8 mouse cellular contexts compared by ENCODE assay signal in genomic region chr7:4751971-4752820, GRCm38 (mm10). TPM values are rescaled to one million over a fixed set of nuclear protein-coding genes. Genes with fewer than 3 reads are reported as not detected.
DNase-seq lines count a peak whose midpoint lies in the region; ATAC-seq and TF ChIP-seq lines count a peak whose summit lies in the region.

No protein-coding gene starts in this region.

- H3K4me3 ChIP-seq in ES-E14 (ENCODE audit: insufficient read depth in 1 of 2, low read depth in 1 of 2, low read length in 2 of 2, poor library complexity in 1 of 2, severe bottlenecking in 1 of 2) = peak overlapping the region; percentile 92 to 95
- peak overlapping the region; percentile 35 for H3K4me3 ChIP-seq in intestine, embryonic 14.5 days (ENCODE audit: low read depth, low read length)
- H3K4me3 ChIP-seq in liver, embryonic 15.5 days (replicated peaks) = peak overlapping the region; percentile 67
- peak overlapping the region; percentile 33 for H3K4me3 ChIP-seq in neural tube, embryonic 12.5 days

- peaks cover 2 to 9% of the 10 kb centered on the region in 2 experiments; a peak in 2 of 4 replicates for H3K4me1 ChIP-seq in ES-E14 (ENCODE audit: control insufficient read depth in 2 of 2, insufficient read depth in 2 of 2, low read length in 2 of 2, poor library complexity in 1 of 2)
- peaks cover 17% of the 10 kb centered on the region; the same call in 1 of the 2 replicates for H3K4me1 ChIP-seq in intestine, embryonic 14.5 days (replicated peaks; ENCODE audit: control insufficient read depth, insufficient read depth, low read length)
- H3K4me1 ChIP-seq in liver, embryonic 15.5 days (replicated peaks) = peaks cover 60% of the 10 kb centered on the region
- peaks cover 20% of the 10 kb centered on the region for H3K4me1 ChIP-seq in neural tube, embryonic 12.5 days

- no peaks in the 10 kb centered on the region for H3K9me3 ChIP-seq in ES-E14 (ENCODE audit: control insufficient read depth, insufficient read depth, low read depth, low read length)
- no peaks in the 10 kb centered on the region for H3K9me3 ChIP-seq in intestine, embryonic 14.5 days (ENCODE audit: control insufficient read depth, low read length)
- no peaks in the 10 kb centered on the region for H3K9me3 ChIP-seq in liver, embryonic 15.5 days (replicated peaks)
- no peaks in the 10 kb centered on the region for H3K9me3 ChIP-seq in neural tube, embryonic 12.5 days

- in situ Hi-C loops in ES-E14 (cut with MboI; ENCODE audit: low sequenced_read_pairs in 2 of 2, unreplicated experiment in 2 of 2) = no loop called here

- peak; percentile 34 to 40 for DNase-seq in B cell, adult 2 months
- peak; percentile 95 for DNase-seq in ES-E14 (ENCODE audit: low read depth, low spot score)
- peak; percentile 89 for DNase-seq in intestine, embryonic 14.5 days (ENCODE audit: low spot score)
- DNase-seq in yolk sac, embryonic 10.5 days (ENCODE audit: low spot score) = peak; percentile 66

- WGBS in intestine, embryonic 14.5 days = 2% methylated on average over 30 of the region's 30 CpGs
- 3% methylated on average over 30 of the region's 30 CpGs for WGBS in liver, embryonic 15.5 days (ENCODE audit: insufficient replicate concordance)
- WGBS in neural tube, embryonic 12.5 days = 3% methylated on average over 30 of the region's 30 CpGs

- H3K4me2 ChIP-seq in intestine, embryonic 14.5 days (ENCODE audit: low read length) = peak overlapping the region; percentile 64
- H3K4me2 ChIP-seq in liver, embryonic 15.5 days = peak overlapping the region; percentile 85
- peak overlapping the region; percentile 57 for H3K4me2 ChIP-seq in neural tube, embryonic 12.5 days (replicated peaks)

- peaks cover 12% of the 10 kb centered on the region for H3K36me3 ChIP-seq in ES-E14 (ENCODE audit: control insufficient read depth, insufficient read depth, low read length, poor library complexity, severe bottlenecking)
- H3K36me3 ChIP-seq in intestine, embryonic 14.5 days (ENCODE audit: control insufficient read depth, insufficient read depth, low read length) = no peaks in the 10 kb centered on the region; the same call in 1 of the 2 replicates
- peaks cover 8% of the 10 kb centered on the region for H3K36me3 ChIP-seq in liver, embryonic 15.5 days (replicated peaks)
- H3K36me3 ChIP-seq in neural tube, embryonic 12.5 days = peaks cover 4% of the 10 kb centered on the region

- H3K9ac ChIP-seq in ES-E14 (ENCODE audit: insufficient read depth, low read depth, low read length, poor library complexity, severe bottlenecking) = peak overlapping the region; percentile 92
- H3K9ac ChIP-seq in intestine, embryonic 14.5 days (ENCODE audit: low read length) = peak overlapping the region; percentile 36
- H3K9ac ChIP-seq in liver, embryonic 15.5 days = peak overlapping the region; percentile 64
- H3K9ac ChIP-seq in neural tube, embryonic 12.5 days = 0 out of 2 replicates have a peak overlapping the region, but pooled peaks have one; percentile 21

- peak overlapping the region; percentile 89 for H3K27ac ChIP-seq in ES-E14 (ENCODE audit: insufficient read depth, low read depth, low read length, poor library complexity, severe bottlenecking)
- peak overlapping the region; percentile 57; the same call in 1 of the 2 replicates for H3K27ac ChIP-seq in intestine, embryonic 14.5 days (ENCODE audit: low read depth)
- H3K27ac ChIP-seq in liver, embryonic 15.5 days (replicated peaks) = peak overlapping the region; percentile 88
- no peak overlapping the region for H3K27ac ChIP-seq in neural tube, embryonic 12.5 days

- ATAC-seq in erythroblast, adult 5-6 weeks (replicated peaks; ENCODE audit: low FRiP score, poor library complexity, severe bottlenecking) = peak; percentile 67
- ATAC-seq in intestine, embryonic 14.5 days (replicated peaks; ENCODE audit: low FRiP score, low TSS enrichment, low read depth) = peak; percentile 73
- peak; percentile 75 for ATAC-seq in liver, embryonic 15.5 days (ENCODE audit: insufficient read depth)
- ATAC-seq in neural tube, embryonic 12.5 days (ENCODE audit: low FRiP score, low read depth) = peak; percentile 74
- ATAC-seq in inflammation-experienced regulatory T-cells, adult 6 months = no peak

- no peaks in the 10 kb centered on the region for H3K27me3 ChIP-seq in intestine, embryonic 14.5 days (replicated peaks; ENCODE audit: control insufficient read depth, insufficient read depth, low read length)
- H3K27me3 ChIP-seq in liver, embryonic 15.5 days = no peaks in the 10 kb centered on the region
- H3K27me3 ChIP-seq in neural tube, embryonic 12.5 days (replicated peaks) = 0 out of 2 replicates have a peak, but pooled peaks cover 4% of the 10 kb centered on the region

TF ChIP-seq in ES-E14, 5 proteins besides CTCF, POLR2A, EP300 and RAD21:
- TF ChIP-seq CHD2 (IDR thresholded peaks at IDR 0.05; ENCODE audit: low read depth, low read length) (no peak), ZNF384 (IDR thresholded peaks at IDR 0.05; ENCODE audit: low read depth, low read length) (no peak), MAFK (IDR thresholded peaks at IDR 0.05; ENCODE audit: insufficient read depth, low read depth, low read length) (no peak)

RNA-seq across cellular contexts. Expression of gene Cox6b2, which starts 0.7 kb away (rescaled TPM):
- total RNA-seq in ES-E14 (2012; rRNA removed) = 46.4 and 130 TPM in 2 replicates
- total RNA-seq in erythroblast, adult 5-6 weeks (2015; ENCODE audit: low replicate concordance) = 33.2 and 44.4 TPM in 2 replicates
- total RNA-seq in erythroblast, adult 5-6 weeks (2017; ENCODE audit: low replicate concordance) = 18.8 and 22.3 TPM in 2 replicates
- polyA plus RNA-seq in intestine, embryonic 14.5 days (2014; fragmentation: Nextera tagmentation; extraction: Ambion mirVana) = 54.1 and 61.8 TPM in 2 replicates
- 66.0 and 79.3 TPM in 2 replicates for polyA plus RNA-seq in liver, embryonic 15.5 days (2015; fragmentation: Nextera tagmentation; extraction: Ambion mirVana)
- polyA plus RNA-seq in neural tube, embryonic 12.5 days (2016; fragmentation: Nextera tagmentation; extraction: Ambion mirVana) = 27.3 and 33.4 TPM in 2 replicates
- polyA plus RNA-seq in inflammation-experienced regulatory T-cells, adult 6 months (2017; shearing (Covaris generic)) = 1 to 10 TPM in 1 of 3 experiments, under 1 TPM in 1, not detected in 1; 0.86 to 1.4 TPM

RNA-seq across cellular contexts. Expression of gene Kmt5c, which starts 12.3 kb away (rescaled TPM):
- total RNA-seq in ES-E14 (2012; rRNA removed) = 68.4 and 121 TPM in 2 replicates
- 11.3 and 15.9 TPM in 2 replicates for total RNA-seq in erythroblast, adult 5-6 weeks (2015; ENCODE audit: low replicate concordance)
- total RNA-seq in erythroblast, adult 5-6 weeks (2017; ENCODE audit: low replicate concordance) = 32.0 and 42.2 TPM in 2 replicates
- 63.6 and 66.9 TPM in 2 replicates for polyA plus RNA-seq in intestine, embryonic 14.5 days (2014; fragmentation: Nextera tagmentation; extraction: Ambion mirVana)
- polyA plus RNA-seq in liver, embryonic 15.5 days (2015; fragmentation: Nextera tagmentation; extraction: Ambion mirVana) = 50.1 and 56.1 TPM in 2 replicates
- polyA plus RNA-seq in neural tube, embryonic 12.5 days (2016; fragmentation: Nextera tagmentation; extraction: Ambion mirVana) = 96.5 and 98.5 TPM in 2 replicates
- polyA plus RNA-seq in inflammation-experienced regulatory T-cells, adult 6 months (2017; shearing (Covaris generic)) = 10 to 100 TPM; 22.6 to 25.7 (median 24.9) TPM

RNA-seq across cellular contexts. Expression of gene Fam71e2, which starts 18.9 kb away (rescaled TPM):
- total RNA-seq in ES-E14 (2012; rRNA removed) = 0.11 TPM in 1 of 2 replicates, not detected in the other
- total RNA-seq in erythroblast, adult 5-6 weeks (2015; ENCODE audit: low replicate concordance) = not detected in 2 replicates
- total RNA-seq in erythroblast, adult 5-6 weeks (2017; ENCODE audit: low replicate concordance) = not detected in 2 replicates
- polyA plus RNA-seq in intestine, embryonic 14.5 days (2014; fragmentation: Nextera tagmentation; extraction: Ambion mirVana) = not detected in 2 replicates
- polyA plus RNA-seq in liver, embryonic 15.5 days (2015; fragmentation: Nextera tagmentation; extraction: Ambion mirVana) = not detected in 2 replicates
- polyA plus RNA-seq in neural tube, embryonic 12.5 days (2016; fragmentation: Nextera tagmentation; extraction: Ambion mirVana) = not detected in 2 replicates
- not detected for polyA plus RNA-seq in inflammation-experienced regulatory T-cells, adult 6 months (2017; shearing (Covaris generic))

RNA-seq across cellular contexts. Expression of gene Tmem150b, which starts 27.1 kb away (rescaled TPM):
- total RNA-seq in ES-E14 (2012; rRNA removed) = 0.53 and 0.94 TPM in 2 replicates
- total RNA-seq in erythroblast, adult 5-6 weeks (2015; ENCODE audit: low replicate concordance) = 1.7 and 6.7 TPM in 2 replicates
- 2.1 and 2.7 TPM in 2 replicates for total RNA-seq in erythroblast, adult 5-6 weeks (2017; ENCODE audit: low replicate concordance)
- 0.66 and 0.85 TPM in 2 replicates for polyA plus RNA-seq in intestine, embryonic 14.5 days (2014; fragmentation: Nextera tagmentation; extraction: Ambion mirVana)
- polyA plus RNA-seq in liver, embryonic 15.5 days (2015; fragmentation: Nextera tagmentation; extraction: Ambion mirVana) = 0.14 and 0.37 TPM in 2 replicates
- 0.11 and 0.14 TPM in 2 replicates for polyA plus RNA-seq in neural tube, embryonic 12.5 days (2016; fragmentation: Nextera tagmentation; extraction: Ambion mirVana)
- not detected for polyA plus RNA-seq in inflammation-experienced regulatory T-cells, adult 6 months (2017; shearing (Covaris generic))

RNA-seq across cellular contexts. Expression of gene Il11, which starts 30.5 kb away (rescaled TPM):
- total RNA-seq in ES-E14 (2012; rRNA removed) = 1.2 and 2.1 TPM in 2 replicates
- total RNA-seq in erythroblast, adult 5-6 weeks (2015; ENCODE audit: low replicate concordance) = not detected in 2 replicates
- not detected in 2 replicates for total RNA-seq in erythroblast, adult 5-6 weeks (2017; ENCODE audit: low replicate concordance)
- 0.28 TPM in 1 of 2 replicates, not detected in the other for polyA plus RNA-seq in intestine, embryonic 14.5 days (2014; fragmentation: Nextera tagmentation; extraction: Ambion mirVana)
- polyA plus RNA-seq in liver, embryonic 15.5 days (2015; fragmentation: Nextera tagmentation; extraction: Ambion mirVana) = 0.06 TPM in 1 of 2 replicates, not detected in the other
- 0.34 and 0.51 TPM in 2 replicates for polyA plus RNA-seq in neural tube, embryonic 12.5 days (2016; fragmentation: Nextera tagmentation; extraction: Ambion mirVana)
- polyA plus RNA-seq in inflammation-experienced regulatory T-cells, adult 6 months (2017; shearing (Covaris generic)) = not detected

Comparison
In these comparisons a context has a peak if more than half of its experiments do, and no peak if none do; other contexts are left out.
1. DNase-seq: peak in every context shown above with its lines; median percentile 95 in ES-E14; 89 in intestine, embryonic 14.5 days; 66 in yolk sac, embryonic 10.5 days; 37 in B cell, adult 2 months.
2. H3K4me3 ChIP-seq: peak in every context shown above with its lines; median percentile 94 in ES-E14; 67 in liver, embryonic 15.5 days; 35 in intestine, embryonic 14.5 days; 33 in neural tube, embryonic 12.5 days.
3. H3K9ac ChIP-seq: peak in every context shown above with its lines; median percentile 92 in ES-E14; 64 in liver, embryonic 15.5 days; 36 in intestine, embryonic 14.5 days; 21 in neural tube, embryonic 12.5 days.
4. RNA of gene Cox6b2, which starts 0.7 kb away (polyA plus RNA-seq): 66.0 to 79.3 TPM in liver, embryonic 15.5 days, 54.1 to 61.8 TPM in intestine, embryonic 14.5 days and 27.3 to 33.4 TPM in neural tube, embryonic 12.5 days; 0.86 to 1.4 TPM in inflammation-experienced regulatory T-cells, adult 6 months; every median in the first group is over 10 times any median in the second.
5. Peak in every context shown above with its lines, with median percentiles within 50 percentile points of each other: H3K4me2 ChIP-seq.